Mouse (Mus musculus): ENCODE data around the gene Szt2.

The Szt2 gene

DNA sequence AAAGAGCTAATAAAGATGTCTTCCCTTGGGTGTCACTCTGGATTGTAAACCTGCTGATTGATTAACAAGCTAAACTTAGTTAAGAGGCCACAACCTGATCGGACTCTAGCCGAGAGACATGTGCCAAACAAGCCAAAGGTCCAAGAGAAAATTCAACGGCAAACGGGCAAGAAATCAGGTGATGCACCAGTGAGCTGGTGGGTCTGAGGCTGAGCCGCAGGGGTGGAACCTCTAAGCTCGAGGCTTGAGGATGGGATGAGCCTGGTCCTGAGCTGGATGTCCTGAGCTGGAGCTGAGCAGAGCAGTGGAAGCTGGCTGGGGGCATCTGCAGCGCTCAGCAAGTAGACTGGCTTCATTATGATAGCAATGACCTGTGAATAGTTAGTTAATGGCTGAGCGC lies 51.6 kb downstream of the Szt2 start:
- DNase-seq (ENCODE audit: low spot score) = no peak

DNA sequence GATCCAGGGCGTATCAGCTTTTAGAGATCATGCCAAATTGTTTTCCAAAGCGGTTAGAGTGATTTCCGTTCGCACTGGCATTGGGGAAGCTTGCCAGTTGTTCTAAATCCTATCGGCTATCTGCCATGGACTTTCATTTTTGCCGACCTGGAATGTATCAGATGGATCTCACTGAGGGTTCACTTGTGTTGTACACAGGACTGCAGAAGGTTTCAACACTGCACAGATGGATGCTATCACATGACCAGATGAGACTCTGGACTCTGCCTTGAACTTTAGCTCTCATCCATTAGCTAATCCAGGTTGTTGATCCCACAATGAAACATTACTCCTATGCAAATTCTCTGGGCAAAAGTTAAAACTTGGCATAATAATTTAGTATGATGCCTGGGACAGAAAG lies 52.3 kb downstream of the Szt2 start:
- DNase-seq (ENCODE audit: low spot score) = no peak

GRCm38 (mm10) chr4:118354289-118354688 lies 54.8 kb downstream of the Szt2 start:
- DNase-seq (ENCODE audit: low spot score) = no peak

GRCm38 (mm10) chr4:118353689-118354088 lies 55.4 kb downstream of the Szt2 start:
- DNase-seq (ENCODE audit: low spot score) = no peak

DNA sequence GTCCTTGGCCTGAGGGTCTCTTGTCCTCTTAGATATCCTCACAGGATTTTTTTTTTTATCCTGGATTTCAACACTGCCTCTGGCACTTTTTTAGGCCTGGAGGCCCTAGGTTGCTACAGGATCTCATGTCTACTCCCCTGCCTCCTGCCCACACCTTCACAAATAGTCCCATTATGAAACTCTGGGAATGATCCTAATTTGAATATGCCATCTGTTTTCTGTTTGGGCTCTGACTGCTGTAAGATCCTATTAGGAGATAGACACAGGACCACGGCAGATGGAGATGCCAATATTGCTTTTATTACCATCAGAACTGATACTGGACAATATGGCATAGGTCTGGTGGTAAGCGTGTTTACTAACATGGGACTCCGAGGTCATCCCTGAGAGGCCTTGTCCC lies 57.2 kb downstream of the Szt2 start:
- DNase-seq (ENCODE audit: low spot score) = no peak

DNA sequence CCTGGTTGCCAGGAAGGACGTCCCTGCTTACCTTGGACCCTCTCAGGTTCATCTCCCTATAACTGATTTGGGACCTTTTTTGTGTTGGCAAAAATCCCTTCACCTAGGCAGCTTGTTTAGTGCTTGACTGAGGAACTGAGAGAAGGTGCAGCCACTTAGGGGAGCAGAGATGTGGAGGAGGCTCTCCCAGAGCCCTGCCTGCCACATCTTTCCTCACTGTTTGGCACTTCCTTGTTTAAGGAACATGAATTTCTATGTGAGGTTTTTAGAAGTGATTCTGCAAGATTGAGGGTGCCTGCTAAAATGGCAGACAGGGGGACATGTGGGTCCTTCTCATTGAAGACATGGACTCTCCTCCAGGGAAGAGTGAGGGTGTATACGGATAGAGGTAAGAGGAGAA lies 58.2 kb downstream of the Szt2 start:
- DNase-seq (ENCODE audit: low spot score) = no peak

GRCm38 (mm10) chr4:118347529-118348309 lies 61.4 kb downstream of the Szt2 start:
- no peak for DNase-seq (ENCODE audit: low spot score)

- no peak for DNase-seq (ENCODE audit: low spot score)
These were observed 67.6 kb downstream of the Szt2 start for GRCm38 (mm10) chr4:118341447-118341846.

DNA sequence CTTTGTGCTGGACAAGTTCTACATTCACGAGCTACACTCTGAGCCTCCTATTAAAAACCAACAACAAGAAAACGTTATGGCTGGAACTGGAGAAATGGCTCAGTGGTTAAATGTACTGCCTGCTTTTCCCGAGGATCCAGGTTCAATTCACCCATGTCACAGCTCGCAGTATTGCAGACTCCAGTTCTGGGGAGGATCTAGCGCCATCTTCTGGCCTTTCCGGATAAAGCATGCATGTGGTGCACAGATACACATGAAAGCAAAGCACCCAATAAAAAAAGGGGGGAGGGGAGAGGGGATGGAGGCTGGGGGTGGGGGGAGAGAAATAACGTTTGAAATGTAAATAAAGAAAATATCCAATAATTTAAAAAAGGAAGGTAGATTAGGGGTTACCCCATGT lies 72.4 kb downstream of the Szt2 start:
- no peak for DNase-seq (ENCODE audit: low spot score)

GRCm38 (mm10) chr4:118335991-118336390 lies 73.1 kb downstream of the Szt2 start:
- no peak for DNase-seq (ENCODE audit: low spot score)

DNA sequence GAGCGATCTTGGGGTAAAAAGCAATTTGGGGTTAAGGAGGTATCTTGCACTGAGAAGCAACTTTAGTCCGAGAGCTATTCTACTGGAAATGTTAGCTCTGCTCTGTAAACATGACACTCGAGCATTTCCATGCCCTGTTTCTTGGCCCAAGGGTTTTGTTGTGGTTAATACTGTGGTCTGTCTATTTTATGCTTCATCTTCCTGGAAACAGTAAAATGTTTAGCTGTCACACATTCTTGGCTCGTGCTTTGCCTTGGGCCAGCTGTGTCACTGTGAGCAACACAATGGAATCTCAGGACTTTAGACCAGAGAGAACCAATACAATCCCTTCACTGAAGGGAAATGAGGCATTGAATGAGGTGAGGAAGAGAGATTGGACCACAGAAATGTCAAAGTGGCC lies 77.3 kb downstream of the Szt2 start:
- no peak for DNase-seq (ENCODE audit: low spot score)

GRCm38 (mm10) chr4:118326476-118326875 lies 82.6 kb downstream of the Szt2 start:
- no peak for DNase-seq (ENCODE audit: low spot score)

- DNase-seq (ENCODE audit: low spot score) = no peak
These were observed 88.4 kb downstream of the Szt2 start for GRCm38 (mm10) chr4:118320636-118321035.

GRCm38 (mm10) chr4:118319706-118320344 lies 89.2 kb downstream of the Szt2 start:
- DNase-seq (ENCODE audit: low spot score) = no peak

DNA sequence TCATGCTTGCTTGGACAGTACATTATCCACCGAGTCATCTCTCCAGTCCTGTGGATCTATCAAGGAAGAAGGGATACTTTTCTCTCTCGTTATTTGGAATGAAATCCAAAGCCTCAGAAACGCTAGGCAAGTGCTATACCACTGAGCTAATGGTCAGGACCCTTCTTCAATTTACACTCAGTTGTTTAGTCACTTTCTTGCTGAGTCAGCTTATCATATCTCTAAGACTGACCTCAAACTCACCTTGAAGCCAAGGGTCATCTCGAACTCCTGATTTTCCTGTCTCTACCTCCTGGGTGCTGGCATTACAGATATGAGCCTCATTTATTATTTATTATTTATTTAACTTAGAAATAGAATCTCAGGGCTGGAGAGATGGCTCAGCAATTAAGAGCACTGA lies 92.4 kb downstream of the Szt2 start:
- DNase-seq (ENCODE audit: low spot score) = no peak

- no peak for DNase-seq (ENCODE audit: low spot score)
These were observed 93.8 kb downstream of the Szt2 start for GRCm38 (mm10) chr4:118315286-118315685.

All from layer of hippocampus, adult 9-10 months (tissue).